Mouse (Mus musculus): Measurements from ENCODE around the gene Lrch1. TPM values are rescaled to one million over a fixed set of nuclear protein-coding genes. Genes with fewer than 3 reads are reported as not detected.

Gene Lrch1
- total RNA-seq, 2 experiments from 2014 or later = 17.8 to 18.9 TPM

DNA sequence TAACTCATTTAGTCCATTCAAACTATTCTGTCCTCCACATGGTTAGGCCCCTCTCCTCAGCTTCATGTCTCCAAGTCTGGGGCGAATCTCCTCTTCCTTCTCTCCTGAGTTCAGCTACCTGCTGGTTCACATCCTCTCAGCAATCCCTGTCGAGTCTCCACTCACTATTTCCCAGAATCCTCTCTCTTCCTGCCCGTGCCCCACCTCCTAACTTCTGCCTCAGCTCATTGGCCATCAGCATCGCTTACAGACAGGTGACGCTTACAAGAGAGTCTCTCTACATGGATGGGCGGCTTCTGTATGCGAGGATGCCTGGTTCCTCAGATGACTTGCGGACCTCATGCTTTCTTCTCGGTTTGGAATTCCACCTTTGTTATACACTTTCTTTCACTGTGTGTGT lies 86.2 kb downstream of the Lrch1 start:
- no peak for DNase-seq (ENCODE audit: extremely low spot score in 1 of 2, low spot score in 1 of 2)

DNA sequence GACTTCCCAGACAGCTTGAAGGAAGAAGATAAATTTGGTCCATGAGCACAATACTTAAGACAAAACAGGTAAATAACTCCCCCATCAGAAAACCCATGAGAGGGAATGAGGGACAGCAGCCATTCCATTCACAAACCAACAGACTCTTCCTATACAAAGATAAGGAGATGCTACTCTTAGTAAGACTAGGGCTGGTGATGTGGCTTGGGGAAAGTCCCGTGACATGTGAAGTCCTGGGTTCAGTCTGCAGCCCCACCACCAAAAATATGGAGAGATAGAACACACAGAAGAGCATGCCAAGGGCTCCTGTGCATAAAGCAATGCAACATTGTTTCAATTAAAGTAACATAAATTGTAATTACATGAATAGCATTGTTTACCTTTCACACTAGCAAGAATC lies 88.5 kb downstream of the Lrch1 start:
- DNase-seq (ENCODE audit: extremely low spot score in 1 of 2, low spot score in 1 of 2) = no peak

DNA sequence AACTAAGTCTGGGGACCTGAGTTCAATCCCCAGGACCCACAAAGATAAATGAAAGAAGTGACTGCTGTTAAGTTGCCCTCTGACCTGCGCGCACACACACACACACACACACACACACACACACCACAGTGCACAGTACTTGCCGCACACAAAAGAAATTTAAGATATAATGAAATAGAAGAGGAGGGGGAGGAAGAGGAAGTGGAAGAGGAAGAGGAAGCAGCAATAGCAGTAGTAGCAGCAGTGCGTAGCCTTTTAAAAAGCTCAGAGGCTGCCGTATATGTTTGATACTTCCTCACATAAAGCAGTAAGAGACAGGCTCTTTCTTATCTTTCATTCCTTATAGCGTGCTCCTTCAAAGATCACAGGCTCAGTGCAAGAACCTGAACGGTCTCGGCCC lies 92.2 kb downstream of the Lrch1 start:
- no peak for DNase-seq (ENCODE audit: extremely low spot score in 1 of 2, low spot score in 1 of 2)

DNA sequence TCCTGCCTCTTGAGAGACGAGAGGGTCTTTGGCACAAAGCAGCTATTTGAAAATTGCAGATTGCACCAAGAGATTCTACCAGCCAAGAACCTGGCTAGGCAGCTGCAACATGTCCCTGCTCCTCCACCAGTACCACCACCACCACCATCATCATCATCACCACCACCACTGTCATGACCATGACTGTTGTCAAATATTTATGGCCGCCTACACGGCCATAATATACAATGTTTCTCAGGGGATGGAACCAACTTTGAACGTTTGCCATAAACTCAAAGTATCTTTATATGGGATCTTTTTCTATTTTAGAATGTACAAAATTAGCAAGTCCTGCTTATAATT lies 93.9 kb downstream of the Lrch1 start:
- DNase-seq (ENCODE audit: extremely low spot score in 1 of 2, low spot score in 1 of 2) = no peak

DNA sequence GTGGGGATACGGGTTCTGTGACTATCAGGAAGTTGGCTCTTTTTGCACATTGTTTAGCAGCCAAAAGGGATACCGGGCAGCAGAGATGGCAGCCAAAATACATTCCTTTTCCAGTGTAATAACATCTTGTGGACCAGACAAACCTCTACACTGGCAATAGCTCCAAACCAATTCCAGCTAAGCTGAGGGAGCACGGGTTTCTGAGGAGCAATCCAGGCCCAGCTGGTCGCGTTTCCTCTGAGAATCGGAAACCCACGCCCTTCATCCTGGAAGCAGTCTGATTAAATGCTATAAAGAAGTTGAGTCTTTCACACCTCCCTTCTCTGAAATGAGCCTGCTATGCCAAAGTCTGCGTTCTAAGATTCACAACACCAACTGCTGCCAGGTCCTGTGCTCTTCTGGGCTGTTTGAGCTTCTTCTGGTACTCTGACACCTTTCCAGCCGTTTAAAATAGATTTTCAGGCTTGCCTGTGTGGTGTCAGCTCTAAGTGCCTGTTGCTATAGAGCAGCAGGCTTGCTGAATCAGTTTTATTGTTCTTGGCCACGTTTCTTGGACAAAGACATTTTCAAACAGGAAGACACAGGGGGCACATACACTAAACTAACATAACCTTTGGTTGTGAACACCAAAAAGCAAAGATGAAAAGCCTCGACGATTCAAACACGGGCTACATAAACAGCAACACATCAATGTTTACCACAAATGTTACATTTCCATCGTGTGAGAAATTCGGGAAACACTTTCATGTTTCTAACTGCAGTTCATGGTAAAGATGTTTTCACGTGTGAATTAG lies 94.5 kb downstream of the Lrch1 start:
- no peak for DNase-seq (ENCODE audit: extremely low spot score in 1 of 2, low spot score in 1 of 2)

DNA sequence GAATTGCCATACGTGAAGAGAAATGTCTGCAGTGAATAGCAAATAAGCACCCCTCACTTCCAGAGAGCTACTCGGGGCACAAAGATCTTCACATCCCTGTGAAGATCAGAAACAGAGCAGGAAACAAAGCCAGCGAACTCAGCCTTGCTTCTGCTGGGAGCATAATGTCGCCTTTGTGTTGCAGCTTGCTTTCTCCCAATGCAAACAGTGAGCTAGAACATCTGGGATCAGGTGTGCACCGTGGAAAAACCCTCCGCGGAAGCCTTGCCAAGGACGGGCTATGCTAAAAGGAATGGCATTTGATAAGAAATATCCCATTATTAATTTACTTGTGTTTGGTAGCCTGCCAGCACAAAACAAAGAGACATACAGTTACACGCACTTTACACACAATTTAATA lies 95.8 kb downstream of the Lrch1 start:
- no peak for DNase-seq (ENCODE audit: extremely low spot score in 1 of 2, low spot score in 1 of 2)

DNA sequence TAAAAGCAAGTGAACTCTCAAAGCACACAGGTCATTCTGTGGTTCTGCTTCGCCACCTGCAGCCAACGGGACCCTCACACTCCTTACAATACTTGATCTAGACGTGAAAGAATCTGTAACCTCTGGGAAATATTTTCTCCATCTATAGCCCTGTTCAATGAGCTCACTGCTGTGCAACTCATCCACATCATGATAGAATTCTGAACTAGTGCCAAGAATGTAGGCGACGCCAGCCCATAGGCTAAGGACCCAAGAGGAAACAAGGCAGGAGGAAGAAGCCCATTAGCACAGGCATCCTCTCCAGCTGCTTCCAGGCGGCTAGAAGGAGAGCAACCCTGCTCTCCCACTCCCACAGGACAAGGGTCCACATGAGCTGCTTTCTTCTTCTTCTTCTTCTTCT lies 98.7 kb downstream of the Lrch1 start:
- no peak for DNase-seq (ENCODE audit: extremely low spot score in 1 of 2, low spot score in 1 of 2)

DNA sequence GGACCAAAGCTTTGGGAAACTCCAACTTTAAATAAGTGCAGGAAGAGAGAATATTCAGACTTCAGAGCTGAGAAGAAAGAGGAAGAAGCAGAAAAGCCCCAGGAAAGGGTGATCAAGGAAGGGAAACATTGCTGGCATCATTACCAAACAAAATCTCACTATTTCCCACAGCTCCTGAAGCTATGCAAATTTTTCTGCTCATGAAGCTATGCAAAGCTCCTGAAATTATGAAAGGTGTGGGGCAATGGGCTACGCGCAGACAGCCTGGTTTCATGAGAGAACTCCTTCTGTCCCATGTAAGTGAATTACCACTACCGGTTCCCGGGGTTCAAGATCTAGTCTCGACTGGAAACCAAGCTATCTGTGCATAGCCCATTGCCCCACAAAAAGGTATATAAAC lies 99.5 kb downstream of the Lrch1 start:
- DNase-seq (ENCODE audit: extremely low spot score in 1 of 2, low spot score in 1 of 2) = no peak

DNA sequence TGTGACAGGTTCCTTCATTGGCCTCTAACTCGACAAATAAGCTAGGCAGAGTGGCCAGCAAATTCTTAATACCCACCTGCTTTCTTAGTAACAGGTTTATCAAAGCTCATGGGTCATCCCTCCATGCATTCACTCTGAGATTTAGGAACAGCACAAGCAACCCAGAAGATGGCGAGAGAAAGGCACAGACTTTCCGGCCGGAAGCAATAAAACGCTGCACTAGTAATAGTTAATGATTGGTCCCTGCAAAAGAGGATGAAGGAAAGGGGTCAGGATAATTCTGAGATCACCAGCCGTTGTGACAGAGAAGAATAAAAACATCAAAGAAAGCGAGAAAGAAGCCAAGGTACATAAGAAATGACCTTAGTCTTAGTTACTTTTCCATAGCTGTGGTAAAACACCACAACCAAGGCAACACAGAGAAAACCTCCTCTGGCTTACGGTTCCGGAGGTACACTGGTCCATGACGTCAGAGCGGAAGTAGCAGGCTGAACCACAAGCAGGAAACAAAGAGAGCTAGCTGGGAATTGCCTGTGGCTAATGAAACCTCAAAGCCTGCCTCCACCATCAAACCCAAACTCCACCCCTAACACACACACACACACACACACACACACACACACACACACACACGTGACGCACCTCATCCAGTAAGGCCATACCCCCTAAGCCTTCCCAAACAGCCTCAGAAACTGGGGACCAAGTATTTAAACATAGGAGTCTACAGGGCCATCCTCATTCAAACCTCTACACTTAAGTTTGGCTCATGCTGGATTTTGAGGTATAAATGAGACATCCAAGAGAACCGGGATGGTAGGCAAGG lies 100.2 kb downstream of the Lrch1 start:
- no peak for DNase-seq (ENCODE audit: extremely low spot score in 1 of 2, low spot score in 1 of 2)

DNA sequence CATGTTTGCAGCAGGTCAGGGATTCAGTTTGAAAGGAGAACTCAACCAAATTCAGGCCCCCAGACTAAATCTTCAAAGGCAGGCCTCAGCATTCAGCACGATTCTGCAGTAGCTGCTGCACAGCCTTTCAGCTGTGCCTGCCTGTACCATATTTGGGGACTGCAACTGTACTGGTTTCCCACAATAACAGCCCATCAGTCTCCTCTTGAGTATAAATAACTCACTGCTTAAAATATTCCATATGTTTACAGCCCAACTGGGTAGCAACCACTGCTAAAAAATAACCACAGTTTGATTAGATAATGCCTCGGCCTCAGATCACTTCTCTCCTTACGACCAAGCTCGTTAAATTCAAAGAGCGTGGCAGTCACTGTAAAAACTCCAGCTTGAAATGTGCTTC lies 101.0 kb downstream of the Lrch1 start:
- no peak for DNase-seq (ENCODE audit: extremely low spot score in 1 of 2, low spot score in 1 of 2)

DNA sequence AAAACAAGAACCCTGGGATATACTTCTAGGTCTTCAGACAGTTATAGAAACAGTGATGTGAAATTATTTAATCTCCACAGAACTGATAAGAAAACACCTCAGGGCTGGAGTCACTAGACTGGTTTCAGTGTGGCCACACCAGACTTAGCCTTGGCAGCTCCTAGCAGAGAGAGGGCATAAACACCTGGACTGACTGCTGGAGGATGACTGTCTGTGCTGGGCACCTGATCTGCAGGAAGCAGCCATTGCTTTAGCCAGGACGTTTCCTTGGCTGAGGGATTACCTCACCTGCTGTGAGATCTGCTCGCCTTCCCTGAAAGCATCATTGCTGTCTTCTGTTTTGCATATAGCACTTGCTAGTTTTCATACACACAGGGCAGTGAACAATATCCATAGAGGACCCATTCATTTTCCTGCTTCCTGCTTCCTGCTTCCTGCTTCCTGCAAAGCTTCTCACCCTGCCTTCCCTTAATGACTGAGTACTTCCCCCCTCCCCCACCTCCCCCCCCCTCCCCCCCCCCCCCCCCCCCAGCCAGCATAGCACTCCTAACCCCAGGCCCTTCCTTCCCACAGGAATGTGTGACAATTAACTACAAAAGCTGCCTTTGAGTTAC lies 101.9 kb downstream of the Lrch1 start:
- DNase-seq (ENCODE audit: extremely low spot score in 1 of 2, low spot score in 1 of 2) = no peak

DNA sequence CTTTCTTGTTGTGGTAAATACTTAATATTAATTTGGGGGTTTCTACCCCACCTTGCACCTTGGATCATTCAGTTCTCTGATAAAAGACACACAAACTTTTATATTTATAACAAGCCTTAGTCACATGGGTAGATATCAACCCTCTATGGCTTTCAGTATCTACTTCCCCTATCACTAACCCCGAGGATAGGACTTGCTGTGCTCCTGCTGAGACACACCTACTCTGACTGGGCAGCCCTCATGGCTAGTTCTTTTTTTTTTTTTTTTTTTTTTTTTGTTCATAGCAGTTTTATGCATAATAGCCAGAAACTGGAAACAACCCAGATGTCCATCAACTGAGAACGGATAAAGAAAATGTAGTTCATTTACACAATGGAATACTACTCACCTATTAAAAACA lies 106.0 kb downstream of the Lrch1 start:
- DNase-seq (ENCODE audit: extremely low spot score in 1 of 2, low spot score in 1 of 2) = no peak

DNA sequence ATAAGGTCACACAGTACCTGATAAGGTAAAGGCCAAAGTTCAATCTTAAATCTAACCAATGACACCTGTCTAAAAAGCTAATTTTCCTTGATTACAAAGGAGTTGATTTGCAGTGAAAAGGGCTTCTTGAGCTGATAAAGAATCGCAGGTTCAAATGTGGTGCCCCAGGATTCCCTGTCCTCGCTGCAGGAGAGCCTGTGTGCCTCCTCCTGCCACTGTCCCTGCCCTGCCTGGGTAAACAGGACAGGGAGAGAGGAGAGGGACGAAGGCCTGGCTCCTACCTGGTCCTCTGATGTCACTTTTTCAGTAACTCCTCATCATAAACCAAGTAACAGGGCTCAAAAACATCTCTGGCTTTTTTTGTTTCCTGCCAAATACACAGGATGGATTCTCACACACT lies 106.4 kb downstream of the Lrch1 start:
- no peak for DNase-seq (ENCODE audit: extremely low spot score in 1 of 2, low spot score in 1 of 2)

DNA sequence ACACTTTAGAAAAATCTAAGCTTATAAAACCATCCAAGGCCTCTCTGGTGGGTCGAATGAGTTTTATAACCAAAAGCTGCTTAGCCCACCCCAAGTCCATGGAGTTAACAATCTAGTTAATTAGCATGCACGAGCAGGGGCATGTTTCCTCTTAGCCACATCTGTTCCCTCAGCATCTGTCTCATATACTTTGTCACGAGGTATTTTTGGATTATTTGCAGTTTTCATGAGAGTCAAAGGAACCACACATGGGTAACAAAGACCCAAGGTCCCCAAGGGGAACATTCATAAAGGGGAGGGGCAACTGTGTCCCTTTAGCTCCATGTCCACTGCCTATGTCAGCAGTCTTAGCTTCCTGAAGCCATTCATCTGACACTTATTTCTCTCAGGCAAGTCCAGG lies 106.9 kb downstream of the Lrch1 start:
- DNase-seq (ENCODE audit: extremely low spot score in 1 of 2, low spot score in 1 of 2) = no peak

DNA sequence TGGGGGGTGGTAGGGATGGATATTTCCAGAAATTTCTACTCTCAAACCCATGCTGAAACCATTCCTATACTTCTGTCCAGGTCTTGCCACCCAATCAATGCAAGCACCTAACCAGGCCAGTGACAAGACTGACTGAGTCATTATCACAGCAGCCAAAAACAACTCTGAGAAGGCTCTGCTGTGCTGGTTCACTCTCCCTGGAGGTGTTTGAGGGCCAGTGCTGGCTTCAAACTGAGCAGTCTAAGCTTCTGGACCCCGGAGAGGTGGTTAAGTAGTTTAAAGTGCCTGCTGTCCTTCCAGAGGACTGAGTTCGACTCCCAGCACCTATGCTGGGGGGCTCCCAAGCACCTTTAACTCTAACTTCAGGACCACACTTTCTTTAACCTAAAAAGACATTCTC lies 107.3 kb downstream of the Lrch1 start:
- no peak for DNase-seq (ENCODE audit: extremely low spot score in 1 of 2, low spot score in 1 of 2)

DNA sequence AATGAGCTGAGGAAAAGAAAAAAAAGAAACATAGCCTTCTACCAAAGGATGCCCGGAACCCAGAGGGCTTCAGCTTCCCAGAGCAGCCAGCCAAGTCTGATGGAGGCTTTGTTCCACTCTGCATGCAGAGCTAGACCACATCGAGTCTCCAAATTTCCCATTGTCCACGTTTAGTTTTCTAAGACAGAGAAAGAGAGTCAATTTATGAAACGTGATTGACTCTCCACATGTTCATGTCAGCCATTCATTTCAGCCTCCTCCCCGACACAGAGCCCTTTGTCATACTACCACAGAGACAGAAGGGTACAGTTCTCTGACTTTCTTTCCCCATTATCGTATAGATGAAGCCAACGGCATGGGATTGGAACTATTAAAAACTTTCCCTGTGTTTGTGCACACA lies 108.9 kb downstream of the Lrch1 start:
- DNase-seq (ENCODE audit: extremely low spot score in 1 of 2, low spot score in 1 of 2) = no peak

DNA sequence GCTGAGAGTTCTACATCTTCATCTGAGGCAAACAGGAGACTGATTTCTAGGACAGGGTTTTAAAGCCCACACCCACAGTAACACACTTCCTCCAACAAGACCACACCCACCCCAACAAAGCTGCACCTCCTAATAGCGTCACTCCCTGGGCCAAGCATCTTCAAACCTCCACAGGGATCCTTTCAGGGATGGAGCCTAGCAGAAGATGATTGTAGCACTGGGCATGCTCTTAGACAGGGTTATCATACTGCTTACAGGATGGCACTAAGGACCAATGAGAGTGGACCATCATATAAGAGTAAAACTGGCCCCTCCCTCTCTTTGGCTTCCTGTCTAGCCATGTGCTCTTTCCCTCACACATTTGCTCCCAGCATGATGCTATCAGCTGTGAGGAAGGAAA lies 112.7 kb downstream of the Lrch1 start:
- no peak for DNase-seq (ENCODE audit: extremely low spot score in 1 of 2, low spot score in 1 of 2)

DNA sequence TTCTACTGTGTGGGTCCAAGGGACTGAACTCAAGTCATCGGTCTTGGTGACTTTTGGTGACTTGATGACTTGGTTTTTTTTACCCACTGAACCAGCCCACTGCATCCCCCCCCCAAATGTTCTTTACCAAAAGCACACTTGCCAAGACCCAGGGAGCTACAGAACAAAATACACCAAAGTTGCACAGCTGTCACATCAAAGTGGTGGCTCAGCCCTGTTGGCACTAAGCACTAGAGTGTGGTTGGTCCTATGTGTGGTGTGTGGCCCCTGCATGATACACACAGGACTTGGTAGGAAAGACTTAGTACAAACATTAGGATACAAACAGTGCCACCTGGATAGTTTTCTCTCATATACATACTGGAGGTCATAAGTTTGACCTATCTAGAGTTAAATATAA lies 113.5 kb downstream of the Lrch1 start:
- no peak for DNase-seq (ENCODE audit: extremely low spot score in 1 of 2, low spot score in 1 of 2)

DNA sequence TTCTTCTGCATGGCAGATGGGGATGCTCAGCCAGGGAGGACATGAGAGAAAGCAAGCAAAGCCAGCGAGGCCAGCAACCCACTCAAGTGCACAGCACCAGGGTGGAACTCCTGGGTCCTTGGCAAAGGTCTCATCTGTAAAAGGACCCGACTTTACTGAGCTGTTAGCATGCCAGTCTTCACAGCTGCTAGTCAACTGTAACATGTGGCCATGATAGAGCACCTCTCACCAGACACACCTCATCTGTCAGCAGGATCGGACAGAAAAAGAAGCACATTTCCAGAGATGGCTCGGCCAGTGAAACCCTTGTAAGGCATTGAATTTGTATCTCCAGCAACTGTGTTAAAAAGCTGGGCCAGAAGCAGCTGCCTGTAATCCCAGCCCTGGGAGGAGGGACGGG lies 116.0 kb downstream of the Lrch1 start:
- DNase-seq (ENCODE audit: extremely low spot score in 1 of 2, low spot score in 1 of 2) = no peak

DNA sequence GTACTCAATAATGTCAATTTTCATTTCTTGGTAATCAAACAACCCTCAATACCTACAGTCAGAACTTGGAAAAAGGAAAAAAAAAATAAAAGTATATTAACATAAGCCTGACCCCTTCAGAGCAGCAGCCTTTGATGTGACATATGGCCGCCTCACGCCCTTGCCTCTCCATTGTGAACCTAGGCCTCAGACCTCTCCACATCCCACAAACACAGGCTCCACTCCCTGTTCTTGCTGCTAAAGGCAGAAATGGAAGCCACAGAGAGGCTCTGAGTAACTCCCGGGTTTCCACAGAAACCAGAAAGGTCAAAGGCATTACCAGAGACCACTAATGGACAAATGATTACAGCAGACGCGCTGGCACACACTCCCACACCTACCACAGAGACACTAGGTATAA lies 116.6 kb downstream of the Lrch1 start:
- DNase-seq (ENCODE audit: extremely low spot score in 1 of 2, low spot score in 1 of 2) = no peak

DNA sequence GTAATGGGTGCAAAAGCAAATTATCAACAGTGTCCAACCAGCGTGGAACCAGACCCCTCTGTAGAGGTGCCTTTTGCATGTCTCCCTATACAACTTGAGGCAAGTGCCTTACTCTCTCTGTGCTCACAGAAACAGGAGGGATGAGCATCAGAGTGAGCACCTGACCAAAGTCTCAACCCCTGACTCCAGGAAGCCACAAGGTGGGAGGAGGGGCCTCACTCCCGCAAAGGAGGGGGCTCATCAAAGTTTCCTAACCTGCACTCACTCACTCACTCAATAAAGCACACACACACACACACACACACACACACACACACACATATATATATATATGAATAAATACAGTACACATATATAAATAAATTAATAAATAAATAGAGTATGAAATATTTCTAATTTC lies 117.1 kb downstream of the Lrch1 start:
- no peak for DNase-seq (ENCODE audit: extremely low spot score in 1 of 2, low spot score in 1 of 2)

Data from layer of hippocampus, postnatal 25 days (tissue).